Comparison of ENCODE assay signal across 8 mouse cellular contexts in genomic region chr1:154796685-154797084, GRCm38 (mm10).
DNase-seq lines count a peak whose midpoint lies in the region; TF ChIP-seq lines count a peak whose summit lies in the region.

No protein-coding gene starts in this region.

- H3K79me2 ChIP-seq in heart, adult 2 months (replicated peaks; ENCODE audit: control insufficient read depth, insufficient read depth, low read length), result no peaks in the 10 kb centered on the region

- TF ChIP-seq POLR2A in heart, adult 2 months (IDR thresholded peaks at IDR 0.05; ENCODE audit: insufficient read depth, low read depth, low read length), result no peak
- no peak for TF ChIP-seq POLR2A in testis, adult 2 months (IDR thresholded peaks at IDR 0.05; ENCODE audit: control insufficient read depth, low read depth, low read length)

- H3K27me3 ChIP-seq in heart, adult 2 months (ENCODE audit: control insufficient read depth, insufficient read depth, low read length), result no peaks in the 10 kb centered on the region
- no peaks in the 10 kb centered on the region for H3K27me3 ChIP-seq in testis, adult 2 months (ENCODE audit: control insufficient read depth, insufficient read depth, low read length)

- intact Hi-C loops in heart, adult 2 months (cut with DNase I), result no loop called here

- no peak overlapping the region for H3K4me3 ChIP-seq in heart, adult 2 months
- H3K4me3 ChIP-seq in testis, adult 2 months (ENCODE audit: control insufficient read depth, low read depth, low read length), result no peak overlapping the region

- DNase-seq in heart, adult 2 months, result peak in 1 of 2 experiments; percentile 38
- no peak for DNase-seq in heart, adult 11 months
- DNase-seq in testis, postnatal 14 days (ENCODE audit: low spot score), result no peak
- DNase-seq in forelimb bud, embryonic 11.5 days (ENCODE audit: low read depth, low spot score), result peak; percentile 35
- peak; percentile 47 for DNase-seq in retina, postnatal 1 day
- DNase-seq in frontal cortex, adult 2 months (ENCODE audit: extremely low spot score in 1 of 2, low spot score in 1 of 2), result no peak
- DNase-seq in layer of hippocampus, adult 18-20 months (ENCODE audit: low spot score in 2 of 2), result no peak

- TF ChIP-seq EP300 in heart, adult 2 months (IDR thresholded peaks at IDR 0.05; ENCODE audit: insufficient read depth, low read depth, low read length), result no peak

- no peak overlapping the region for H3K27ac ChIP-seq in heart, adult 2 months
- H3K27ac ChIP-seq in testis, adult 2 months (ENCODE audit: control insufficient read depth, insufficient read depth, low read depth, low read length), result no peak overlapping the region

- peak; percentile 65 for TF ChIP-seq CTCF in heart, adult 2 months (IDR thresholded peaks at IDR 0.05)
- TF ChIP-seq CTCF in testis, adult 2 months (IDR thresholded peaks at IDR 0.05; ENCODE audit: control insufficient read depth, insufficient read depth, insufficient replicate concordance, low read depth, low read length), result peak; percentile 55; the same call in 1 of the 2 replicates

- no peaks in the 10 kb centered on the region; the same call in 1 of the 2 replicates for H3K4me1 ChIP-seq in heart, adult 2 months (ENCODE audit: control insufficient read depth, insufficient read depth, low read length)
- H3K4me1 ChIP-seq in testis, adult 2 months (ENCODE audit: control insufficient read depth, insufficient read depth, low read length), result no peaks in the 10 kb centered on the region; the same call in 1 of the 2 replicates

- H3K36me3 ChIP-seq in heart, adult 2 months (ENCODE audit: control insufficient read depth, insufficient read depth, low read length), result no peaks in the 10 kb centered on the region
- no peaks in the 10 kb centered on the region for H3K36me3 ChIP-seq in testis, adult 2 months (ENCODE audit: control insufficient read depth, insufficient read depth, low read length)

- WGBS in heart, adult 2 months, result 67% methylated on average over 2 of the region's 2 CpGs

- H3K9ac ChIP-seq in heart, adult 2 months (ENCODE audit: low read depth, low read length), result no peak overlapping the region

Comparison
In these comparisons a context has a peak if more than half of its experiments do, and no peak if none do; other contexts are left out.
1. DNase-seq: peak in forelimb bud, embryonic 11.5 days (single experiment) and retina, postnatal 1 day (single experiment); none in heart, adult 11 months (single experiment), testis, postnatal 14 days (single experiment), frontal cortex, adult 2 months (0 of 2) and layer of hippocampus, adult 18-20 months (0 of 2).